ENCODE assay signal across 25 mouse cellular contexts in the genomic region with DNA sequence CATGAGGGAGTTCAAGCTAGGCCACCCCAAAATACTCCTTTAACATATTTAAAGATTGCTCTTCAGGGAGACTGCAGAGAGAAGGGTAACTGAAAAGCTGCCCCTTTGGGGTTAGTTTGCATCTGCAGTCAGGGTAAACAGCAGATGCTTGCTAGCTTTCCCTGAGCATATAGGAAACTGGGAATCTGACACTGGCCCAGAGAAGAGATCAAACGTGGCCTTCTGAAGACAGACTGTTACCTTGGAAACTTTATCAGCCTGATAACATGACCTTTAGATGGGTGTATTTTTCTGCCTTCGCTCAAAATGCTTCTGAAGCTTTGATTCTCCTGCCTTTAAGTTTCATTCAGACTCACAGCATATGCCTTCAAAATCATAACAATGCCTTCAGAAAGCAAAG. TPM values are rescaled to one million over a fixed set of nuclear protein-coding genes. Genes with fewer than 3 reads are reported as not detected.
DNase-seq lines count a peak whose midpoint lies in the region; ATAC-seq and TF ChIP-seq lines count a peak whose summit lies in the region.
"Had no signal": no experiment of that assay in that cellular context is flagged by ENCODE, and none has a peak within 500 bp of the region (broad histone marks: within the 10 kb centered on the region; RNA-seq: fewer than 3 reads in every experiment).

No protein-coding gene starts in this region.

- no peak overlapping the region for H3K4me2 ChIP-seq in heart, embryonic 13.5 days
- H3K4me2 ChIP-seq in kidney, embryonic 14.5 days (replicated peaks; ENCODE audit: low read depth, low read length), result no peak overlapping the region
- H3K4me2 ChIP-seq: embryonic facial prominence, embryonic 13.5 days; forebrain, embryonic 12.5 days; forebrain, embryonic 15.5 days; heart, embryonic 11.5 days; heart, embryonic 15.5 days; hindbrain, embryonic 12.5 days; hindbrain, embryonic 15.5 days had no signal

- peaks cover 12% of the 10 kb centered on the region for H3K4me1 ChIP-seq in heart, embryonic 13.5 days
- H3K4me1 ChIP-seq in kidney, embryonic 14.5 days (ENCODE audit: control insufficient read depth, insufficient read depth, low read length), result peaks cover 2% of the 10 kb centered on the region; the same call in 1 of the 2 replicates

- no peak overlapping the region for H3K4me3 ChIP-seq in heart, embryonic 13.5 days
- H3K4me3 ChIP-seq in kidney, embryonic 14.5 days (ENCODE audit: low read length), result no peak overlapping the region
- H3K4me3 ChIP-seq: embryonic facial prominence, embryonic 10.5 days; embryonic facial prominence, embryonic 13.5 days; erythroblast, embryonic 14.5 days; forebrain, embryonic 12.5 days; forebrain, embryonic 15.5 days; heart, adult 2 months; heart, embryonic 15.5 days; hindbrain, embryonic 12.5 days; hindbrain, embryonic 15.5 days had no signal

- 6% methylated on average over 2 of the region's 2 CpGs for WGBS in heart, embryonic 13.5 days
- 20% methylated on average over 2 of the region's 2 CpGs for WGBS in kidney, embryonic 14.5 days

- TF ChIP-seq POLR2A in brain, embryonic 14.5 days (IDR thresholded peaks at IDR 0.05; ENCODE audit: borderline replicate concordance, extremely low read depth, insufficient read depth, insufficient read length, poor library complexity, severe bottlenecking), result no peak

- H3K36me3 ChIP-seq in heart, embryonic 13.5 days, result no peaks in the 10 kb centered on the region
- H3K36me3 ChIP-seq in kidney, embryonic 14.5 days (ENCODE audit: control insufficient read depth, insufficient read depth, low read length), result no peaks in the 10 kb centered on the region
- H3K36me3 ChIP-seq: embryonic facial prominence, embryonic 10.5 days; embryonic facial prominence, embryonic 13.5 days; forebrain, embryonic 12.5 days; forebrain, embryonic 15.5 days; G1E; heart, embryonic 15.5 days; hindbrain, embryonic 12.5 days; hindbrain, embryonic 15.5 days had no signal

- DNase-seq in adrenal gland, adult (ENCODE audit: inconsistent age in 2 of 2, low spot score in 1 of 2), result peak; percentile 43 to 84
- DNase-seq in adrenal gland, adult 8-10 months, result no peak
- DNase-seq in heart, postnatal 4 days, result no peak
- DNase-seq in brain, embryonic 14.5 days (ENCODE audit: low read depth), result peak; percentile 8
- DNase-seq: cerebellum, adult 11-12 months; cerebellum, adult 8-10 months; cerebellum, postnatal 36 days; embryo, embryonic 11 days; gastrocnemius, postnatal 36 days; heart, adult 2 months; heart, postnatal 14 days; kidney, adult 2 months had no signal

- no peak for TF ChIP-seq CTCF in brain, embryonic 14.5 days (IDR thresholded peaks at IDR 0.05; ENCODE audit: borderline replicate concordance, extremely low read depth, insufficient read depth, insufficient read length)

- H3K27ac ChIP-seq in heart, embryonic 13.5 days (replicated peaks), result peak overlapping the region; percentile 40
- no peak overlapping the region for H3K27ac ChIP-seq in kidney, embryonic 14.5 days (ENCODE audit: low read depth, low read length)
- H3K27ac ChIP-seq: embryonic facial prominence, embryonic 10.5 days; embryonic facial prominence, embryonic 13.5 days; forebrain, embryonic 12.5 days; forebrain, embryonic 15.5 days; heart, adult 2 months; heart, embryonic 15.5 days; hindbrain, embryonic 12.5 days; hindbrain, embryonic 15.5 days had no signal

- no peak for ATAC-seq in heart, embryonic 13.5 days (ENCODE audit: extremely low read depth, insufficient number of reproducible peaks, low FRiP score, low TSS enrichment)
- ATAC-seq in kidney, embryonic 14.5 days (ENCODE audit: low FRiP score, low TSS enrichment), result no peak
- ATAC-seq: forebrain, embryonic 15.5 days; intestine, postnatal 0 days had no signal

- H3K27me3 ChIP-seq in heart, embryonic 13.5 days (replicated peaks), result no peaks in the 10 kb centered on the region
- no peaks in the 10 kb centered on the region for H3K27me3 ChIP-seq in kidney, embryonic 14.5 days (ENCODE audit: control insufficient read depth, insufficient read depth, low read length)
- H3K27me3 ChIP-seq: embryonic facial prominence, embryonic 13.5 days; forebrain, embryonic 12.5 days; forebrain, embryonic 15.5 days; heart, embryonic 15.5 days; hindbrain, embryonic 12.5 days; hindbrain, embryonic 15.5 days had no signal

- H3K9ac ChIP-seq in heart, embryonic 13.5 days, result peak overlapping the region; percentile 17; the same call in 1 of the 2 replicates
- no peak overlapping the region for H3K9ac ChIP-seq in kidney, embryonic 14.5 days (ENCODE audit: low read depth, low read length)
- H3K9ac ChIP-seq: embryonic facial prominence, embryonic 13.5 days; forebrain, embryonic 12.5 days; forebrain, embryonic 15.5 days; heart, embryonic 15.5 days; hindbrain, embryonic 12.5 days; hindbrain, embryonic 15.5 days had no signal

- no peaks in the 10 kb centered on the region for H3K9me3 ChIP-seq in heart, embryonic 13.5 days
- H3K9me3 ChIP-seq in kidney, embryonic 14.5 days (ENCODE audit: control insufficient read depth, low read length), result no peaks in the 10 kb centered on the region; the same call in 1 of the 2 replicates
- H3K9me3 ChIP-seq: embryonic facial prominence, embryonic 10.5 days; embryonic facial prominence, embryonic 13.5 days; forebrain, embryonic 12.5 days; forebrain, embryonic 15.5 days; G1E; heart, embryonic 15.5 days; hindbrain, embryonic 12.5 days; hindbrain, embryonic 15.5 days had no signal

RNA-seq across cellular contexts. Expression of a gene that starts 15.4 kb away (rescaled TPM):
- total RNA-seq in adrenal gland, adult 8-10 months (2022), result 100 to 1,000 TPM; 137 to 191 (median 143) TPM
- polyA plus RNA-seq in heart, embryonic 13.5 days (2015; fragmentation: Nextera tagmentation; extraction: Ambion mirVana), result 32.5 and 34.9 TPM in 2 replicates
- 100 to 1,000 TPM; 115 to 119 TPM for total RNA-seq in heart, postnatal 4 days (2021)
- 65.7 and 77.6 TPM in 2 replicates for polyA plus RNA-seq in brain, embryonic 14.5 days (2012; rRNA removed)
- polyA plus RNA-seq in kidney, embryonic 14.5 days (2014; fragmentation: Nextera tagmentation; extraction: Ambion mirVana), result 91.4 and 101 TPM in 2 replicates

RNA-seq across cellular contexts. Expression of a gene that starts 49.5 kb away (rescaled TPM):
- total RNA-seq in adrenal gland, adult 8-10 months (2022), result 10 to 100 TPM; 17.2 to 34.5 (median 21.5) TPM
- polyA plus RNA-seq in heart, embryonic 13.5 days (2015; fragmentation: Nextera tagmentation; extraction: Ambion mirVana), result 35.4 and 38.2 TPM in 2 replicates
- 10 to 100 TPM; 14.1 to 16.3 TPM for total RNA-seq in heart, postnatal 4 days (2021)
- polyA plus RNA-seq in brain, embryonic 14.5 days (2012; rRNA removed), result 116 and 191 TPM in 2 replicates
- polyA plus RNA-seq in kidney, embryonic 14.5 days (2014; fragmentation: Nextera tagmentation; extraction: Ambion mirVana), result 56.7 and 74.0 TPM in 2 replicates

Comparison
In these comparisons a context has a peak if more than half of its experiments do, and no peak if none do; other contexts are left out.
1. DNase-seq: peak in adrenal gland, adult (2 of 2) and brain, embryonic 14.5 days (single experiment); none in adrenal gland, adult 8-10 months (single experiment) and heart, postnatal 4 days (single experiment).